Mouse (Mus musculus): Measurements from ENCODE around the gene Mst1r. TPM values are rescaled to one million over a fixed set of nuclear protein-coding genes. Genes with fewer than 3 reads are reported as not detected.

Mst1r gene
- polyA plus RNA-seq (2016; fragmentation: Nextera tagmentation; extraction: Ambion mirVana): 1.3 and 1.8 TPM in 2 replicates

DNA sequence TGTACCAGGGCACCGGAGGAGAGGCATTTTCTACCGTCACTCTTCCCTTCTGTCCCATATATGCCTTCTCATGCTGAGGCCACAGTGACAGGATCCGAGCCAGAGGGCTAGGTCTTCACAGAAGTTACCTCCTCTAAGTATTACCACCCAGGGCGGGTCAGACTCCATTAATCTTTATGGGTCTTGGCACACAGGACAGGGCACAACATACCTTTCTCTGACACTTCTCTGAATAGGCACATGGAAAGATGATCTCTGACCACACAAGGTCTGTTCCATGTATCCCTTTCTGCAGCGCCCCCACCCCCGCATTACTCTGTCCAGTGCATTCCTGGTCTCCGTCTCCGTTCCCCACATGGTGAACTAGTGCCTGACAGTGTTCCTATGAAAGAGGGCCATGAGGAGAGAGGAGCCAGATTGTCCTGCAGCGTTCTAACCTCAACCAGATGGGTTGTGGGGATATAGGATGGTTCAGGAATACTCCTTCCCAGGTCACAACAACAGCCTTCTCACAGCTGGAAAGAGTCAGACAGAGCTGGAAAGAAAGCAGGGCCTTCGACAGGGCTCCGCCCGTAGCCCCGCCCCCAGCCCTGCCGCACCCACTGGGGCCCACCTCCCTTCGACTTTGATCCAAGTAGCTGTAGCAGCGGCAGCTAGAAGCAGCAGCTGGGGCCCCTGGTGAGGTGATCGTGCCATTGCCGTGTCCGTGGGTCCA is at the start of gene Mst1r:
Gene Mst1r, plus strand, starts transcription at position 622 of the 715 bp plus-strand sequence.
- H3K9ac ChIP-seq: peak within 1 kb of the TSS; percentile 8; the same call in 1 of the 2 replicates
- H3K9me3 ChIP-seq: no peaks in the 10 kb centered on the region
- H3K4me1 ChIP-seq: peaks cover 34% of the 10 kb centered on the region
- H3K27ac ChIP-seq: no peak within 1 kb of the TSS
- H3K4me2 ChIP-seq: peak within 1 kb of the TSS; percentile 53
- peak; percentile 47; the same call in 1 of the 2 replicates for ATAC-seq (ENCODE audit: low FRiP score)
- 21% methylated on average over 19 of the region's 19 CpGs for WGBS
- no peaks in the 10 kb centered on the region for H3K36me3 ChIP-seq (replicated peaks)
- peak within 1 kb of the TSS; percentile 22 for H3K4me3 ChIP-seq (replicated peaks)
- peaks cover 47% of the 10 kb centered on the region for H3K27me3 ChIP-seq

DNA sequence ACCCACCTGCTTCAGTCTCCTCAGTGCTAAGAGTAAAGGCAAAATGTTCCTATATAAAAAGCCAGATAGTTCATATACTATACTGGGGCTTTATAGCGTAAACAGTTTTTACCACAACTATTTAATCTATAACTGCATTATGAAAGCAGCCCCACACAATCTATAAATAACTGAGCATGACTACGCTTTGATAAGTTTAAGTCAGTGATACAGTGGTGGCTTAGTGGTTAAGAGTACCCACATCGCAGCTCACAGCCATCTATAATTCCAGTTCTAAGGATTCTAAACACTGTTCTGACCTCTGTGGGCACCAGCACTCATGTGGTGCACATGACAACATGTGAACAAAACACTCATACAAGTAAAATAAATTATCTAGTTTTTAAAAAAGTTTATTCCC is 48.3 kb upstream of the Mst1r start:
- H3K4me2 ChIP-seq: no peak overlapping the region
- H3K9me3 ChIP-seq: no peaks in the 10 kb centered on the region
- H3K36me3 ChIP-seq (replicated peaks): peaks cover 34% of the 10 kb centered on the region
- H3K27ac ChIP-seq: no peak overlapping the region
- no peak for ATAC-seq (ENCODE audit: low FRiP score)
- H3K4me1 ChIP-seq: no peaks in the 10 kb centered on the region
- no peaks in the 10 kb centered on the region for H3K27me3 ChIP-seq
- no peak overlapping the region for H3K4me3 ChIP-seq (replicated peaks)
- over 99% methylated on average over 3 of the region's 3 CpGs for WGBS
- H3K9ac ChIP-seq: no peak overlapping the region

DNA sequence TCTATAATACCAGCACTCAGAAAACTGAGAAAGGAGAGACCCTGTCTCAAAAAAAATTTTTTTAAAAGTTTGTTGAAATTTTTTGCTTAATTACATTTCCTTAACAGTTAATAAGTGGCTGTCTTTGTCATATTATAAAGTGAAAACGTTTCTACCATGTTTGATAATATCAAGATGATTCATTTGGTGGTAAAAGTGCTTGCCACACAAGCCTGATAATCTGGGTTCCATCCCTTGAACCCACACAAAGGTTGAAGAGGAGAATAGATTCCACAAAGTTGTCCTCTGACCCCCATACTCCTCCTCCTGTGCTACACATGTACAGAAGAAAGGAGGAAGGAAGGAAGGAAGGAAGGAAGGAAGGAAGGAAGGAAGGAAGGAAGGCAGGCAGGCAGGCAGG is 42.2 kb upstream of the Mst1r start:
- Histone ChIP-seq H3K9me3 (no peaks in the 10 kb centered on the region), H3K9ac (no peak overlapping the region), H3K36me3 (replicated peaks) (peaks cover 8% of the 10 kb centered on the region), H3K27me3 (no peaks in the 10 kb centered on the region), H3K4me1 (0 out of 2 replicates have a peak, but pooled peaks cover 2% of the 10 kb centered on the region), H3K4me3 (replicated peaks) (no peak overlapping the region), H3K27ac (no peak overlapping the region), H3K4me2 (no peak overlapping the region)
- WGBS: 77% methylated on average over 1 of the region's 1 CpGs
- ATAC-seq (ENCODE audit: low FRiP score): no peak

DNA sequence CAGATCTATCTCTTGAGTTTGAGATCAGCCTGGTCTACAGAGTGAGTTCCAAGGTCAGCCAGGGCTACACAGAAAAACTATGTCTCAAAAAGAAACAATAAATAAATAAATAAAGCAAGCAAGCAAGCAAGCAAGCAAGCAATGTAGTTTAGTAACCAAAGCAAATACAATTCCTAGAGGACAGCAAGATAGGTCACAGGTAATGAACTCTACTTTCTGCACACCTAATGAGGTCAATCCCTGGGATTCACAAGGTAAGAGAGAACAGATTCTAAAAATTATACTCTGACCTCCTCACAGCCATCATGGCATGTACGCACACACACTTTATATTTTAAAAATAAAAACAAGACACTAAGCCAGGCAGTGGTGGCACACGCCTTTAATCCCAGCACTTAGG is 40.6 kb upstream of the Mst1r start:
- Histone ChIP-seq H3K9ac (no peak overlapping the region), H3K4me3 (replicated peaks) (no peak overlapping the region), H3K4me1 (peaks cover 7% of the 10 kb centered on the region), H3K4me2 (no peak overlapping the region), H3K36me3 (replicated peaks) (peaks cover 6% of the 10 kb centered on the region; the same call in 1 of the 2 replicates), H3K9me3 (no peaks in the 10 kb centered on the region), H3K27me3 (no peaks in the 10 kb centered on the region), H3K27ac (no peak overlapping the region)
- ATAC-seq (ENCODE audit: low FRiP score): no peak
- WGBS: 89% methylated on average over 2 of the region's 2 CpGs

- Histone ChIP-seq H3K36me3 (replicated peaks) (peaks cover 6% of the 10 kb centered on the region; the same call in 1 of the 2 replicates), H3K27ac (peak overlapping the region; percentile 97), H3K9ac (peak overlapping the region; percentile 98), H3K27me3 (no peaks in the 10 kb centered on the region), H3K4me3 (replicated peaks) (peak overlapping the region; percentile 98), H3K4me1 (peaks cover 20% of the 10 kb centered on the region), H3K9me3 (no peaks in the 10 kb centered on the region), H3K4me2 (peak overlapping the region; percentile 84)
- peak; percentile 100 for ATAC-seq (ENCODE audit: low FRiP score)
- under 1% methylated on average over 80 of the region's 80 CpGs for WGBS
Observed at GRCm38 (mm10) chr9:107872350-107873098, 34.1 kb upstream of the Mst1r start.

DNA sequence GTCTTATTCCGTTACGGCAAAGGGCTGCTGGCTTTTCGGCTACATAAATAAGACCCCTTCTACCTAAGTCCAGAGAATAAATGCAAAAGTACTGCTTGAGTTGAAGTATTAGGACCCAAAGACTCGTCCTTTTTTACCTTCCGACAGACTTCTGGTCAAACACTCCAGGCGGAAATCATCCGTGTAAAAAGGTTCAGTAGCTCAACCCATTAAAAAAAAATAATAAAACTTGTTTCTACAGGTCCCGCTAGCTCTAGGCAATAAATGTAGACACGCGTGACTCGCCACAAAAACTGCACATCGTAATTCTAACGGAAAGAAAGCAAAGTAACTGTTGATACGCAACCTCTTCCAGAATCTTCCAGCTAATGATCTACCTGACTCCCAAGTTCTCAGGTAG is 33.5 kb upstream of the Mst1r start, which contains the start of gene Rbm6:
Gene Rbm6, minus strand, starts transcription at position 101 of the 400 bp plus-strand sequence.
- peak within 1 kb of the TSS; percentile 98 for H3K9ac ChIP-seq
- no peaks in the 10 kb centered on the region for H3K27me3 ChIP-seq
- no peak for ATAC-seq (ENCODE audit: low FRiP score)
- WGBS: 12% methylated on average over 14 of the region's 14 CpGs
- H3K27ac ChIP-seq: peak within 1 kb of the TSS; percentile 97
- H3K9me3 ChIP-seq: no peaks in the 10 kb centered on the region
- H3K4me1 ChIP-seq: peaks cover 20% of the 10 kb centered on the region
- H3K36me3 ChIP-seq (replicated peaks): 0 out of 2 replicates have a peak, but pooled peaks cover 4% of the 10 kb centered on the region
- H3K4me2 ChIP-seq: peak within 1 kb of the TSS; percentile 84
- peak within 1 kb of the TSS; percentile 98 for H3K4me3 ChIP-seq (replicated peaks)

GRCm38 (mm10) chr9:107880411-107880810 is 26.3 kb upstream of the Mst1r start:
- Histone ChIP-seq H3K27me3 (0 out of 2 replicates have a peak, but pooled peaks cover 3% of the 10 kb centered on the region), H3K4me2 (no peak overlapping the region), H3K36me3 (replicated peaks) (no peaks in the 10 kb centered on the region), H3K27ac (no peak overlapping the region), H3K4me1 (no peaks in the 10 kb centered on the region), H3K9me3 (no peaks in the 10 kb centered on the region), H3K9ac (no peak overlapping the region), H3K4me3 (replicated peaks) (no peak overlapping the region)
- no peak for ATAC-seq (ENCODE audit: low FRiP score)
- WGBS: 85% methylated on average over 4 of the region's 4 CpGs

DNA sequence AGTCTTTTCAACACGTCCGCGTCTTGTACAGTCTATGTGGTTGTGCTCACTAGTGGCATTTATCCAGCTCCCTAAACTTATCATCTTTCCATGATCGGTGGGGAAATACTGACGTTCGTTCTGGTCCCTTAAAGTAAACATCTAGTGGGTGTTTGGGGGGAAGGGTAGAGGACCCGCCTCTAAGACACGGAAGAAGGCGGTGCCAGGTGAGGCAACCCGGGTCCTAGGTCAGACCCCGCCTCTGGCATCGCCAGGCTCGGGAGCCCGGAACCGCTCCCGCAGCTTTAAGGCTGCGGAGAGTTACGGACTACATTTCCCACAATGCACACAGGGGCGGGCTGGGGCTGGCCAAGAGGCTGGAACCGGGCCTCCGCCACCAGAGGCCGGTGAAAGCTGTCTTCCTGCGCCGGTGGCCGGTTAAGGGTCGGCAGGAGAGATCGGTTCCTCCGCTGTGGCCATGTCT is 18.8 kb upstream of the Mst1r start, which contains the start of gene Mon1a:
Gene Mon1a, plus strand, starts transcription at position 348 of the 463 bp plus-strand sequence.
- under 1% methylated on average over 28 of the region's 28 CpGs for WGBS
- Histone ChIP-seq H3K4me1 (peaks cover 10% of the 10 kb centered on the region), H3K4me2 (peak within 1 kb of the TSS; percentile 91), H3K4me3 (replicated peaks) (peak within 1 kb of the TSS; percentile 61), H3K27me3 (peaks cover 14% of the 10 kb centered on the region), H3K9me3 (no peaks in the 10 kb centered on the region), H3K27ac (peak within 1 kb of the TSS; percentile 33; the same call in 1 of the 2 replicates), H3K36me3 (replicated peaks) (no peaks in the 10 kb centered on the region), H3K9ac (peak within 1 kb of the TSS; percentile 65)
- ATAC-seq (ENCODE audit: low FRiP score): peak; percentile 95

DNA sequence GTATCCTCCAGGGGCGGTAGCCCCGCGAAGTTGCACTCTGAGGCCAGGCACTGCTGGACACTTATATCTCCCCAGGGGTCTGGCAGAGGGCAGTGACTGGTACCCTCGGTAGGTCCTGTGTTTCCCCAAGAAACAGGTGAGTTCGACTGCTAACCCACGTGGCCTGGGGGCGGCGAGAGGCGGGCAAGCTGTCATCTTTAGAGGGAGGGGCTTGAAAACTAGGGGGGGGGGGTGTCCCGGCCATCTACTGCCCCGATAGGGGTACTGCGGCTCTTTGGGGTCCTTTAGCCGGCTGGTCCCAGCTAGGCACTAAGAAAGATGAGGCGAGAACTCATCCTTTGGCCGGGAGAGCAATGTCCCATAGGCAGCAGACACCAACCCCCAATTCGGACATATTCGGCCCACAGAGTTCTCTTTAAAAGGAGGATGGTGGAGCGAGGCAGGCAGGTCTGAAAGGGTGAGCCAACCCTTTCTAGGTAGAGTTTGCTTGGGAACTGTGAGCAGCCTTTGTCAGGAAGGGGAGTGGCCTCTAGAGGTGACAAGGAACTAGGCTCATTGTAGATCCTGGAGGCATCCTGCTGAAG is 18.3 kb upstream of the Mst1r start:
- Histone ChIP-seq H3K9ac (peak overlapping the region; percentile 65), H3K4me2 (peak overlapping the region; percentile 91), H3K4me3 (replicated peaks) (peak overlapping the region; percentile 61), H3K4me1 (peaks cover 10% of the 10 kb centered on the region), H3K27me3 (peaks cover 14% of the 10 kb centered on the region), H3K9me3 (no peaks in the 10 kb centered on the region), H3K36me3 (replicated peaks) (no peaks in the 10 kb centered on the region), H3K27ac (peak overlapping the region; percentile 33; the same call in 1 of the 2 replicates)
- ATAC-seq (ENCODE audit: low FRiP score): peak; percentile 86
- WGBS: under 1% methylated on average over 18 of the region's 18 CpGs

- no peak overlapping the region for H3K9ac ChIP-seq
- no peak overlapping the region for H3K27ac ChIP-seq
Observed at GRCm38 (mm10) chr9:107890260-107890659, 16.4 kb upstream of the Mst1r start.

GRCm38 (mm10) chr9:107891023-107891422 is 15.7 kb upstream of the Mst1r start:
- Histone ChIP-seq H3K9me3 (no peaks in the 10 kb centered on the region), H3K27me3 (peaks cover 12% of the 10 kb centered on the region), H3K4me1 (peaks cover 10% of the 10 kb centered on the region), H3K27ac (no peak overlapping the region), H3K4me2 (no peak overlapping the region), H3K4me3 (replicated peaks) (no peak overlapping the region), H3K36me3 (replicated peaks) (no peaks in the 10 kb centered on the region), H3K9ac (no peak overlapping the region)
- WGBS: 96% methylated on average over 1 of the region's 1 CpGs
- ATAC-seq (ENCODE audit: low FRiP score): no peak

More at GRCm38 (mm10) chr9:107890260-107890659, 16.4 kb upstream of the Mst1r start:
- Histone ChIP-seq H3K4me3 (replicated peaks) (no peak overlapping the region), H3K4me1 (peaks cover 10% of the 10 kb centered on the region), H3K9me3 (no peaks in the 10 kb centered on the region), H3K4me2 (no peak overlapping the region; the same call in 1 of the 2 replicates), H3K27me3 (peaks cover 14% of the 10 kb centered on the region), H3K36me3 (replicated peaks) (no peaks in the 10 kb centered on the region)
- 87% methylated on average over 6 of the region's 6 CpGs for WGBS
- ATAC-seq (ENCODE audit: low FRiP score): no peak

DNA sequence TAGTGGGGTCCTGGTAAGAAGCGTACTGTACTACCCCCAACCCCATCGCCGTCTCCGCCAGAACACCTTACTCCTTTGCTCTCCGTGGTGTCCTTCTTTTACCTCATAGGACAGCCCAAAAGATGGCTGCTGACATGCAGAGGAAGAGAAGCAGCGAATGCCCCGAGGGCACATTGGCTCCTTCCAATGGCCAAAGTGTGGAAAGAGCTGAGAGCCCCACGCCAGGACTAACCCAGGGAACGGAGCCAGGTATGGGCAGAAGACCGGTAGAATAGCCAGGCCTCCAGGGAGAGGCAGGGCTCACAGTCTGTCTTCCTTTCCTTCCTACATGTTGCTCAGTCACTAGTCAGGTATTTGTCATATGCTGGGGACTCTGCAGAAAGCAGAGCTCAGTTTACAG is 8.1 kb upstream of the Mst1r start:
- no peak overlapping the region for H3K4me3 ChIP-seq (replicated peaks)
- H3K4me1 ChIP-seq: peaks cover 14% of the 10 kb centered on the region
- no peaks in the 10 kb centered on the region for H3K9me3 ChIP-seq
- H3K9ac ChIP-seq: no peak overlapping the region
- H3K27me3 ChIP-seq: peaks cover 40% of the 10 kb centered on the region
- peaks cover 5% of the 10 kb centered on the region; the same call in 1 of the 2 replicates for H3K36me3 ChIP-seq (replicated peaks)
- ATAC-seq (ENCODE audit: low FRiP score): no peak
- H3K4me2 ChIP-seq: no peak overlapping the region
- H3K27ac ChIP-seq: no peak overlapping the region
- WGBS: 87% methylated on average over 10 of the region's 10 CpGs

All from forebrain, embryonic 12.5 days (tissue).